Comparison of ENCODE assay signal across 10 mouse cellular contexts in genomic region chr17:66235806-66236335, GRCm38 (mm10).
DNase-seq lines count a peak whose midpoint lies in the region; ATAC-seq lines count a peak whose summit lies in the region.
"Had no signal": no experiment of that assay in that cellular context is flagged by ENCODE, and none has a peak within 500 bp of the region (broad histone marks: within the 10 kb centered on the region; RNA-seq: fewer than 3 reads in every experiment).

No protein-coding gene starts in this region.

- no peak overlapping the region for H3K27ac ChIP-seq in neural tube, embryonic 12.5 days
- H3K27ac ChIP-seq in hindbrain, embryonic 15.5 days (replicated peaks): peak overlapping the region; percentile 44; the same call in 1 of the 2 replicates
- H3K27ac ChIP-seq in midbrain, embryonic 13.5 days: no peak overlapping the region
- H3K27ac ChIP-seq: kidney, postnatal 0 days; liver, embryonic 12.5 days had no signal

- H3K9me3 ChIP-seq in neural tube, embryonic 12.5 days: no peaks in the 10 kb centered on the region
- no peaks in the 10 kb centered on the region for H3K9me3 ChIP-seq in hindbrain, embryonic 15.5 days
- H3K9me3 ChIP-seq in midbrain, embryonic 13.5 days: no peaks in the 10 kb centered on the region
- H3K9me3 ChIP-seq: liver, embryonic 12.5 days had no signal

- no peak overlapping the region for H3K4me3 ChIP-seq in neural tube, embryonic 12.5 days
- peak overlapping the region; percentile 29; the same call in 1 of the 2 replicates for H3K4me3 ChIP-seq in hindbrain, embryonic 15.5 days
- no peak overlapping the region for H3K4me3 ChIP-seq in midbrain, embryonic 13.5 days (replicated peaks)
- H3K4me3 ChIP-seq: liver, embryonic 12.5 days; myocyte had no signal

- DNase-seq in neural tube, embryonic 10.5 days (ENCODE audit: extremely low spot score, low spot score): no peak
- no peak for DNase-seq in lung, postnatal 14 days
- DNase-seq in kidney, postnatal 36 days: no peak

- 78% methylated on average over 15 of the region's 15 CpGs for WGBS in neural tube, embryonic 12.5 days
- 65% methylated on average over 15 of the region's 15 CpGs for WGBS in hindbrain, embryonic 15.5 days
- 74% methylated on average over 15 of the region's 15 CpGs for WGBS in midbrain, embryonic 13.5 days

- no peaks in the 10 kb centered on the region for H3K36me3 ChIP-seq in neural tube, embryonic 12.5 days
- H3K36me3 ChIP-seq in hindbrain, embryonic 15.5 days: no peaks in the 10 kb centered on the region
- no peaks in the 10 kb centered on the region for H3K36me3 ChIP-seq in midbrain, embryonic 13.5 days
- H3K36me3 ChIP-seq: liver, embryonic 12.5 days had no signal

- ATAC-seq in neural tube, embryonic 12.5 days (ENCODE audit: low FRiP score, low read depth): no peak
- no peak; the same call in 1 of the 2 replicates for ATAC-seq in hindbrain, embryonic 15.5 days (ENCODE audit: low FRiP score, low read depth)
- no peak for ATAC-seq in midbrain, embryonic 13.5 days
- ATAC-seq in granulocyte monocyte progenitor cell, adult 5-6 weeks (replicated peaks; ENCODE audit: poor library complexity, severe bottlenecking): no peak

- H3K4me1 ChIP-seq in neural tube, embryonic 12.5 days: no peaks in the 10 kb centered on the region
- H3K4me1 ChIP-seq in hindbrain, embryonic 15.5 days (replicated peaks): peaks cover 9% of the 10 kb centered on the region
- H3K4me1 ChIP-seq in midbrain, embryonic 13.5 days (replicated peaks): peaks cover 6% of the 10 kb centered on the region
- H3K4me1 ChIP-seq: liver, embryonic 12.5 days had no signal

- no peak overlapping the region for H3K9ac ChIP-seq in neural tube, embryonic 12.5 days
- H3K9ac ChIP-seq in hindbrain, embryonic 15.5 days: 0 out of 2 replicates have a peak overlapping the region, but pooled peaks have one; percentile 39
- H3K9ac ChIP-seq in midbrain, embryonic 13.5 days (replicated peaks): no peak overlapping the region
- H3K9ac ChIP-seq: liver, embryonic 12.5 days had no signal

- H3K27me3 ChIP-seq in neural tube, embryonic 12.5 days (replicated peaks): no peaks in the 10 kb centered on the region
- H3K27me3 ChIP-seq in hindbrain, embryonic 15.5 days: no peaks in the 10 kb centered on the region; the same call in 1 of the 2 replicates
- H3K27me3 ChIP-seq in midbrain, embryonic 13.5 days: no peaks in the 10 kb centered on the region

- H3K4me2 ChIP-seq in neural tube, embryonic 12.5 days (replicated peaks): peak overlapping the region; percentile 45
- peak overlapping the region; percentile 59 for H3K4me2 ChIP-seq in hindbrain, embryonic 15.5 days
- H3K4me2 ChIP-seq in midbrain, embryonic 13.5 days (replicated peaks): peak overlapping the region; percentile 51; the same call in 1 of the 2 replicates
- H3K4me2 ChIP-seq: liver, embryonic 12.5 days had no signal
